Mouse (Mus musculus) G1E (cell line): Measurements from ENCODE around the gene Hbs1l.

Experiments
- CTCF ChIP-seq: IDR thresholded peaks from 2 replicates; pipeline ENCODE4 v1.5.1; 2012; ENCODE audit warnings: low read depth, low read length, inconsistent platforms, mixed read lengths
- GATA1 ChIP-seq: IDR thresholded peaks from 2 replicates; pipeline ENCODE4 v1.6.1; 2012; ENCODE audit warnings: borderline replicate concordance, low read length, inconsistent platforms, mixed read lengths

DNA sequence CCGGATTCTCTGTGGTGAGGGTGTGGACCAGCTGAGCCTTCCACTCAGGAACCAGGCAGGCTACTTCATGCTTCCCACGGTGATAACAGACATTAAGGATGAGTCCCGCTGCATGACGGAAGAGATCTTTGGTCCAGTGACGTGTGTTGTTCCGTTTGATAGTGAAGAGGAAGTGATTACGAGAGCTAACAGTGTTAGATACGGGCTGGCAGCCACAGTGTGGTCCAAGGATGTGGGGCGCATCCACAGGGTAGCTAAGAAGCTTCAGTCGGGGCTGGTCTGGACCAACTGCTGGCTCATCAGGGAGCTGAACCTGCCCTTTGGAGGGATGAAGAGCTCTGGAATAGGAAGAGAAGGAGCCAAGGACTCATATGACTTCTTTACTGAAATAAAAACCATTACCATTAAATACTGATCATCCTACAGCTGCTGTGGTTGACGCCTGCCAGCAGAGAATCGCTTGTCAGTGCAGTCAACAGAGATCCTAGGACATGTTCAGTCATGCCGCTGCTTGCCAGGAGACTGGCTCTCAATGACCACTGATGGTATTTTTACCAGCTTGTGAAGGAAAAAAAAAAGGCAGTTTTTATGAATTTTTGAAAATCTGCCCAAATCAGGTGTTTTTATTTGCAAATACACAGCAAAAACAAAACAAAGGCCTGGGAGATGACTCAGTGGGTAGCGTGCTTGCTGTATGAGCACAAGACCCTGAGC, 99.8 kb downstream of the Hbs1l start:
- TF ChIP-seq CTCF: no peak
- TF ChIP-seq GATA1: no peak
